Mouse (Mus musculus): Measurements from ENCODE around the gene Klk1b5. TPM values are rescaled to one million over a fixed set of nuclear protein-coding genes. Genes with fewer than 3 reads are reported as not detected.

The Klk1b5 gene
- polyA plus RNA-seq, 2 experiments = not detected

DNA sequence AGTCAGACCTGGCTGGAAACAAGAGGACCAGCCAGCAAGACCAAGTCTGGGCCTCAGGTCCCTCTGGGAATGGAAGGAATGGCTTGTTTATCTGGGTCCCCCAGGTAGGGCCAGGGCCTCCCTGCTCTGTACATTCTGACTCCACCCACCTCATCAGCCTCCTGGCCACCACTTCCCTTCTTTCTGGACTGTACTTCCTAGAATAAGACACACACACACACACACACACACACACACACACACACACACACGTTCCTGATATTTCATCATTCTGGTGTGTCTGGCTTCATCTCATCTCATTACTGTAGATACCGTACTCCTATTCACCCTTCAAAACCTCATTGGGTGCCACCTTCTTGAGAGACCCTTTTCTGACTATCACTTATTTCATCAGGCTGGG is 53.7 kb downstream of the Klk1b5 start:
- no peak overlapping the region for H3K27ac ChIP-seq (replicated peaks; ENCODE audit: low read depth, low read length)
- no peak for DNase-seq (ENCODE audit: low spot score)
- peaks cover 3% of the 10 kb centered on the region; the same call in 1 of the 2 replicates for H3K27me3 ChIP-seq (ENCODE audit: control insufficient read depth, insufficient read depth, low read length)
- H3K9me3 ChIP-seq (ENCODE audit: control insufficient read depth, low read length) = no peaks in the 10 kb centered on the region
- H3K4me3 ChIP-seq (replicated peaks; ENCODE audit: low read length) = no peak overlapping the region
- no peak overlapping the region for H3K4me2 ChIP-seq (replicated peaks; ENCODE audit: low read depth, low read length, severe bottlenecking)
- H3K36me3 ChIP-seq (ENCODE audit: control insufficient read depth, insufficient read depth, low read length) = no peaks in the 10 kb centered on the region
- no peak for TF ChIP-seq POLR2A (IDR thresholded peaks at IDR 0.05; ENCODE audit: borderline replicate concordance, extremely low read depth, insufficient read depth, insufficient read length)
- H3K4me1 ChIP-seq (ENCODE audit: control insufficient read depth, insufficient read depth, low read length) = no peaks in the 10 kb centered on the region
- no peak for ATAC-seq (ENCODE audit: low FRiP score, low read depth)
- H3K9ac ChIP-seq (ENCODE audit: low read depth, low read length, severe bottlenecking) = no peak overlapping the region
- 83% methylated on average over 2 of the region's 2 CpGs for WGBS

Other genes starting within 250 kb of the Klk1b5 start
- gene Klk1b1, start 249.2 kb upstream of the Klk1b5 start, polyA plus RNA-seq (2012; rRNA removed) = not detected in 2 replicates
- gene Klk1b1, start 249.2 kb upstream of the Klk1b5 start, polyA plus RNA-seq (2014; fragmentation: Nextera tagmentation; extraction: Ambion mirVana) = not detected in 2 replicates
- not detected in 2 replicates for gene Klk1b9, start 239.9 kb upstream of the Klk1b5 start, polyA plus RNA-seq (2012; rRNA removed)
- not detected in 2 replicates for gene Klk1b9, start 239.9 kb upstream of the Klk1b5 start, polyA plus RNA-seq (2014; fragmentation: Nextera tagmentation; extraction: Ambion mirVana)
- gene Klk1b11, start 220.1 kb upstream of the Klk1b5 start, polyA plus RNA-seq (2012; rRNA removed) = not detected in 2 replicates
- not detected in 2 replicates for gene Klk1b11, start 220.1 kb upstream of the Klk1b5 start, polyA plus RNA-seq (2014; fragmentation: Nextera tagmentation; extraction: Ambion mirVana)
- 0.05 and 0.20 TPM in 2 replicates for gene Klk1b26, start 203.8 kb upstream of the Klk1b5 start, polyA plus RNA-seq (2012; rRNA removed)
- gene Klk1b26, start 203.8 kb upstream of the Klk1b5 start, polyA plus RNA-seq (2014; fragmentation: Nextera tagmentation; extraction: Ambion mirVana) = 0.14 and 0.36 TPM in 2 replicates
- not detected in 2 replicates for gene Klk1b27, start 163.7 kb upstream of the Klk1b5 start, polyA plus RNA-seq (2012; rRNA removed)
- not detected in 2 replicates for gene Klk1b27, start 163.7 kb upstream of the Klk1b5 start, polyA plus RNA-seq (2014; fragmentation: Nextera tagmentation; extraction: Ambion mirVana)
- not detected in 2 replicates for gene Klk1b21, start 113.6 kb upstream of the Klk1b5 start, polyA plus RNA-seq (2012; rRNA removed)
- not detected in 2 replicates for gene Klk1b21, start 113.6 kb upstream of the Klk1b5 start, polyA plus RNA-seq (2014; fragmentation: Nextera tagmentation; extraction: Ambion mirVana)
- gene Klk1b22, start 103.3 kb upstream of the Klk1b5 start, polyA plus RNA-seq (2012; rRNA removed) = not detected in 2 replicates
- gene Klk1b22, start 103.3 kb upstream of the Klk1b5 start, polyA plus RNA-seq (2014; fragmentation: Nextera tagmentation; extraction: Ambion mirVana) = not detected in 2 replicates
- gene Klk1b16, start 79.2 kb upstream of the Klk1b5 start, polyA plus RNA-seq (2012; rRNA removed) = not detected in 2 replicates
- not detected in 2 replicates for gene Klk1b16, start 79.2 kb upstream of the Klk1b5 start, polyA plus RNA-seq (2014; fragmentation: Nextera tagmentation; extraction: Ambion mirVana)
- 0.08 and 0.17 TPM in 2 replicates for gene Klk1b24, start 27.7 kb upstream of the Klk1b5 start, polyA plus RNA-seq (2012; rRNA removed)
- gene Klk1b24, start 27.7 kb upstream of the Klk1b5 start, polyA plus RNA-seq (2014; fragmentation: Nextera tagmentation; extraction: Ambion mirVana) = not detected in 2 replicates
- gene Klk1b3, start 17.8 kb upstream of the Klk1b5 start, polyA plus RNA-seq (2012; rRNA removed) = not detected in 2 replicates
- gene Klk1b3, start 17.8 kb upstream of the Klk1b5 start, polyA plus RNA-seq (2014; fragmentation: Nextera tagmentation; extraction: Ambion mirVana) = not detected in 2 replicates
- not detected in 2 replicates for gene Klk1b4, start 8.5 kb upstream of the Klk1b5 start, polyA plus RNA-seq (2012; rRNA removed)
- not detected in 2 replicates for gene Klk1b4, start 8.5 kb upstream of the Klk1b5 start, polyA plus RNA-seq (2014; fragmentation: Nextera tagmentation; extraction: Ambion mirVana)
- gene Klk1, start 9.4 kb downstream of the Klk1b5 start, polyA plus RNA-seq (2012; rRNA removed) = 0.27 TPM in 1 of 2 replicates, not detected in the other
- gene Klk1, start 9.4 kb downstream of the Klk1b5 start, polyA plus RNA-seq (2014; fragmentation: Nextera tagmentation; extraction: Ambion mirVana) = not detected in 2 replicates
- gene Gm36864, start 20.2 kb downstream of the Klk1b5 start, polyA plus RNA-seq (2012; rRNA removed) = not detected in 2 replicates
- not detected in 2 replicates for gene Gm36864, start 20.2 kb downstream of the Klk1b5 start, polyA plus RNA-seq (2014; fragmentation: Nextera tagmentation; extraction: Ambion mirVana)
- 1.3 and 1.4 TPM in 2 replicates for gene 1700028J19Rik, start 30.8 kb downstream of the Klk1b5 start, polyA plus RNA-seq (2012; rRNA removed)
- gene 1700028J19Rik, start 30.8 kb downstream of the Klk1b5 start, polyA plus RNA-seq (2014; fragmentation: Nextera tagmentation; extraction: Ambion mirVana) = 0.53 and 1.3 TPM in 2 replicates
- gene 2410002F23Rik, start 30.8 kb downstream of the Klk1b5 start, polyA plus RNA-seq (2012; rRNA removed) = 315 and 368 TPM in 2 replicates
- gene 2410002F23Rik, start 30.8 kb downstream of the Klk1b5 start, polyA plus RNA-seq (2014; fragmentation: Nextera tagmentation; extraction: Ambion mirVana) = 163 and 170 TPM in 2 replicates
- gene Acp4, start 41.4 kb downstream of the Klk1b5 start, polyA plus RNA-seq (2012; rRNA removed) = 0.09 and 0.25 TPM in 2 replicates
- gene Acp4, start 41.4 kb downstream of the Klk1b5 start, polyA plus RNA-seq (2014; fragmentation: Nextera tagmentation; extraction: Ambion mirVana) = 0.11 and 0.25 TPM in 2 replicates
- not detected in 2 replicates for gene Gm15517, start 45.5 kb downstream of the Klk1b5 start, polyA plus RNA-seq (2012; rRNA removed)
- not detected in 2 replicates for gene Gm15517, start 45.5 kb downstream of the Klk1b5 start, polyA plus RNA-seq (2014; fragmentation: Nextera tagmentation; extraction: Ambion mirVana)
- gene Clec11a, start 91.0 kb downstream of the Klk1b5 start, polyA plus RNA-seq (2012; rRNA removed) = 21.2 and 22.8 TPM in 2 replicates
- gene Clec11a, start 91.0 kb downstream of the Klk1b5 start, polyA plus RNA-seq (2014; fragmentation: Nextera tagmentation; extraction: Ambion mirVana) = 12.4 and 15.5 TPM in 2 replicates
- gene Shank1, start 94.3 kb downstream of the Klk1b5 start, polyA plus RNA-seq (2012; rRNA removed) = 13.6 and 18.2 TPM in 2 replicates
- gene Shank1, start 94.3 kb downstream of the Klk1b5 start, polyA plus RNA-seq (2014; fragmentation: Nextera tagmentation; extraction: Ambion mirVana) = 4.0 and 4.3 TPM in 2 replicates
- 3.3 and 3.8 TPM in 2 replicates for gene Syt3, start 168.2 kb downstream of the Klk1b5 start, polyA plus RNA-seq (2012; rRNA removed)
- gene Syt3, start 168.2 kb downstream of the Klk1b5 start, polyA plus RNA-seq (2014; fragmentation: Nextera tagmentation; extraction: Ambion mirVana) = 2.2 and 4.6 TPM in 2 replicates
- gene 1700008O03Rik, start 169.9 kb downstream of the Klk1b5 start, polyA plus RNA-seq (2012; rRNA removed) = 2.1 and 2.7 TPM in 2 replicates
- gene 1700008O03Rik, start 169.9 kb downstream of the Klk1b5 start, polyA plus RNA-seq (2014; fragmentation: Nextera tagmentation; extraction: Ambion mirVana) = 0.67 and 0.73 TPM in 2 replicates
- 15.3 and 23.0 TPM in 2 replicates for gene Lrrc4b, start 213.1 kb downstream of the Klk1b5 start, polyA plus RNA-seq (2012; rRNA removed)
- gene Lrrc4b, start 213.1 kb downstream of the Klk1b5 start, polyA plus RNA-seq (2014; fragmentation: Nextera tagmentation; extraction: Ambion mirVana) = 1.6 and 1.8 TPM in 2 replicates
- 1.8 and 3.1 TPM in 2 replicates for gene Aspdh, start 249.4 kb downstream of the Klk1b5 start, polyA plus RNA-seq (2012; rRNA removed)
- 0.37 and 0.58 TPM in 2 replicates for gene Aspdh, start 249.4 kb downstream of the Klk1b5 start, polyA plus RNA-seq (2014; fragmentation: Nextera tagmentation; extraction: Ambion mirVana)

Measured in limb, embryonic 14.5 days (tissue).